Mouse (Mus musculus) CD4-positive, CD25-positive, alpha-beta regulatory T cell, adult 9 weeks (primary cell): ENCODE data around the gene Gm8897. TPM values are rescaled to one million over a fixed set of nuclear protein-coding genes. Genes with fewer than 3 reads are reported as not detected.

ENCODE experiments used
- polyA plus RNA-seq: library from polyadenylated mRNA; unstranded; fragments of 100-300 nt; shearing (Covaris generic); gene quantifications from one replicate; pipeline ENCODE4 v1.2.1, GENCODE M21; 2017

Gene Gm8897
- polyA plus RNA-seq, result not detected

DNA sequence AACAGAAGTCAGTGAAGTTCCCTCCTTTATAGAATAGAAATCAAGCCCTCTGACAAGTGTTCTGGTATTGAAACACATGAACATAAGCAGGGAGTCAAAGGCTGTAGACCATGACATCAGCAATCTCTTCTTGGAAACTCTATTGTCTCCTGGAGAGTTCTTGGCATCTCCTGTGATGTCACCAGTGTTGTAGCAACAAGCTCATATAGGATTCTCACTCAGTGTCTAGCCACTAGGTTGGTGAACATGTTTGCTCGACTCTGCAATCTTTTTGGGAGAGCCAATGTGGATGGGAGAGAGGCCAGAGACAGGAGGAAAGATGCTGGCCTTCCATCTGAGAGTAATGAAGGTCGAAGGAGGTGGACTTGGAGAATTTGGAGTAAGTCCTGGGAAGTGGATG, at the start of gene Gm8897:
Gm8897 (plus strand) TSS at position 301 of the 400 bp plus-strand sequence.

Other genes starting within 250 kb of the Gm8897 start
- 0.33 TPM for gene Gm5861, start 233.3 kb upstream of the Gm8897 start, polyA plus RNA-seq
- gene Gm8890, start 160.4 kb upstream of the Gm8897 start, polyA plus RNA-seq, result not detected
- 0.83 TPM for gene Speer1, start 74.9 kb upstream of the Gm8897 start, polyA plus RNA-seq
- not detected for gene Gm8906, start 86.3 kb downstream of the Gm8897 start, polyA plus RNA-seq
- gene Gm6460, start 178.5 kb downstream of the Gm8897 start, polyA plus RNA-seq, result not detected